Mouse (Mus musculus) urinary bladder, postnatal 4 days (tissue): ENCODE measurements around the gene Oca2.

Source experiments
- DNase-seq, 2 experiments: peaks; one replicate each; pipeline ENCODE4 v3.0.0; 2021 to 2022; ENCODE audit warnings: low spot score in 2 of 2

Oca2 gene

GRCm38 (mm10) chr7:56239543-56239942, at the start of gene Oca2:
TSS of gene Oca2 (plus strand) at chr7:56239760.
- no peak for DNase-seq

- DNase-seq = no peak
Measured at GRCm38 (mm10) chr7:56191041-56191440, 48.5 kb upstream of the Oca2 start.

- no peak for DNase-seq
Measured at GRCm38 (mm10) chr7:56191661-56192060, 47.9 kb upstream of the Oca2 start.

DNA sequence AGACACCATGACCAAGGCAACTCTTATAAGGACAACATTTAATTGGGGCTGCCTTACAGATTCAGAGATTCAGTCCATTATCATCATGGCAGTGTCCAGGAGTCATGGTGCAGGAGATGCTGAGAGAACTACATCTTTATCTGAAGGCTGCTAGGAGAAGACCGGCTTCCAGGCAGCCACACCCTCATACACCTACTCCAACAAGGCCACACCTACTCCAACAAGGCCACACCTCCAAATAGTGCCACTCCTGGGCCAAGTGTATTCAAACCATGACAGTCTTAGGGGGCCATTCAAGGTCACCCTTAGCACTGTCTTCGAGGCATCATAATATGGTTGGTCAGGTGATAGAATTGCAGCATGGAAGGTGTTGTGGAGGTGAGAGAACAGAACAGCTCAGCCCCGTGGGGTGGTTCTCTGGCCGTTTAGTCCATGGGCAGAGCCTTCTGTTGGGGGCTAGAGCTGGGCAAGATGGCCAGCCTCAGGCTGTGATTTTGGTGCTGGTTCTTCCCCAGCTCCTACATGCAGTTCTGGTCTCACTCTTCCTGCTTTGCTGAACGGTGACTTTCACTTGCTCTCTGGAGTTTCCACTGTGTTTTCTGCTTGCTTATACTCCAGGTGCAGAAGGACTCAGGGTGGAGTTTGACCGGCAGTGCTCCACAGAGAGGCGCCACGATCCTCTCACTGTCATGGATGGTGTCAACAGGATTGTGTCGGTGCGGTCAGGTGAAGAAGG, 37.9 kb upstream of the Oca2 start:
- no peak for DNase-seq

- DNase-seq = no peak
Measured at GRCm38 (mm10) chr7:56202843-56203242, 36.7 kb upstream of the Oca2 start.

DNA sequence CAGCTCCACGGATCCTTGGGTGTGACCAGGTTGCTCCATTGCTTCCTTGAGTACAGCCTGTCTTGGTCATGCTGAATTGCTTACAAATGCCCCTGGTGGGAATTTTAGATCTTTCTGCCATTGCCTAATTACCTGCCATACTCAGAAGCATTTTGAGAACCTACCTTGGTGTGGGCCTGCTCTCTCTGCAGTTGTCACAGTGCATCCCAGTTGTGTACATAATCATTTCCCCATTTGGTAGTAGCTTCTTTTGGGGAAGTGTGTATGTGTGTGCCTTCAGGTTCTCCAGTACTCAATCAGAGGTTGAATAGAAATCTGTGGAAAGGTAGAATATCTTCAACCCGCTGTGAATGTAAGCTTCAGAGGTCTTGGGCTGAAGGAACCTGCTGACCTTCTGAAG, 36.3 kb upstream of the Oca2 start:
- DNase-seq = no peak

DNA sequence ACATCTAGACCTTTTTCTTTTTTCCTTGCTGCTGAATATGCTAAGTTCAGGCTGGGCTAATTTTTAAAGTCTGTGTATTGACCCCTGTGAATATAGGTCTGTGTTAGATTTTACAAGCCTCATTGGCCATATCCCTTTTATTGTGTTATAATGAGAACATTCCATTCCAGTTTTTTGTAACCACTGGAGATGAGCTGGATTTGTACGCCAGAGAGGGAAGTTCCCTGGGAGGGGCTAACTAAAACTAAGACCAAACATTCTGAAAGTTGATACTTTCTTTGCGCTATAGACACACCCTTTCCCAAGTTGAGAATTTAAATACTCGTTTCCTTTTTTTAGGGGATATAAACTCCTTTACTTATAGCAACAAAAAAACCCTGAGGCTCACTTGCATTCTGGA, 34.7 kb upstream of the Oca2 start:
- no peak for DNase-seq

GRCm38 (mm10) chr7:56220811-56221210, 18.7 kb upstream of the Oca2 start:
- no peak for DNase-seq

- no peak for DNase-seq
Measured at GRCm38 (mm10) chr7:56235794-56236423, 3.7 kb upstream of the Oca2 start.

- no peak for DNase-seq
Measured at GRCm38 (mm10) chr7:56236617-56237016, 2.9 kb upstream of the Oca2 start.

DNA sequence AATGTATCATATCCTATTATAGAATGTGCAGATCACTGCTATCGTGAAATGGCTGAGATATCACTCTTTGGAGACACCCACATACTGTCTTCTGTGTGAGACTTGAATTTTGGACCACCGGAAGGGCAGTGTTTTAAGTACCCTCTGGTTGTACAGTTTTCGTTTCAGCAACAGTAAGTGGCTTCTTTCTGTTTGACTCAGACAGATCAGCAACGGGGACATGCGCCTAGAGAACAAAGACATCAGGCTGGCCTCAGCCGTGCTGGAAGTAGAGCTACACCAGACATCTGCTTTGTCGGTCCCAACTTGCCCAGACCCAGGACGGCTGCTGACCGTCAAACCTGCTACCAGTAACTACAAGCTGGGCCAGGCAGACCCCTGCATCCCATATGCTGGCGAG, 15.0 kb downstream of the Oca2 start:
- no peak for DNase-seq

DNA sequence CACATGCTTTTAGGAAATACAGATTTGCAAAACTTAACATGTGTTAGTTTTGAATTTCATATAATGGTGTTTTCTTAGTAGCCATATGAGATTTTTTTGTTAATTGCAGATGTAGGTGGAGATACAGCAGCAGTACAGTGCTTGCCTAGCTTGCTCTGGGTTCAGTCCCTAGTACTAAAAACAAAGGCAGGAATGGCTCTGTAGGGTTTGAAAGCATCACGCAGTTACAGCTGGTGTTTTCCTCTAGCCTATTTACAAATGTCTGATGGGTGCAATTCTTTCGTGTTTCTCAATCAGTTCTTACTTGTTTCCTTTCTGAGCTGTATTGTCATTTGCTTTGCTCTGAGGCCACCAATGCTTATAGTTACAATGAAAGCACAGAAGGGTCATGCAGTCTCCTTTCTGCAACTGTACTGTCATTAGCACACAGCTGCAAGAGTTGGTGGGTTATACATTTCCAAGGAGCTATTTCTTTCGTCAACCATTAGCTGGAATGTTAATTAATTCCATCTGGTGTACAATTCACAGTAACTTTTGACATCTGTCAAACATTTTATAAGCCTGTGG, 18.4 kb downstream of the Oca2 start:
- DNase-seq = no peak

DNA sequence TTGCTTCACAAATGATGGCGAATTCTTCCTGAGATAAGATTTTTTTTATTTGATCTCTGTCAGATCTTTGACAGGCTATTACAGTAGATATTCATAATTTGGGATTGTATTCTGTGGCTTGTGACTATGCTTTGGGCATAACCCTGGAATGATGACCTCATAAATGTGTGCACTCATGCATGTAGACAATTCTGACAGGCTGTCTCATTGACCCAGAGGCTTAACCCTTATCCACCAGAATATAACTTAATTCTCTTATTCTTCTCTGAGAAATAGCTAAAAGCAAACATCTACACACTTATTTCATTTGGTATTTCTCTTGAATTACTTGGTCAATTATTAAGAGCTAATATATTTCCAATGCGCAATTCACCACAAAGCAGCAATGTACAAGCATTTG, 37.9 kb downstream of the Oca2 start:
- no peak for DNase-seq

DNA sequence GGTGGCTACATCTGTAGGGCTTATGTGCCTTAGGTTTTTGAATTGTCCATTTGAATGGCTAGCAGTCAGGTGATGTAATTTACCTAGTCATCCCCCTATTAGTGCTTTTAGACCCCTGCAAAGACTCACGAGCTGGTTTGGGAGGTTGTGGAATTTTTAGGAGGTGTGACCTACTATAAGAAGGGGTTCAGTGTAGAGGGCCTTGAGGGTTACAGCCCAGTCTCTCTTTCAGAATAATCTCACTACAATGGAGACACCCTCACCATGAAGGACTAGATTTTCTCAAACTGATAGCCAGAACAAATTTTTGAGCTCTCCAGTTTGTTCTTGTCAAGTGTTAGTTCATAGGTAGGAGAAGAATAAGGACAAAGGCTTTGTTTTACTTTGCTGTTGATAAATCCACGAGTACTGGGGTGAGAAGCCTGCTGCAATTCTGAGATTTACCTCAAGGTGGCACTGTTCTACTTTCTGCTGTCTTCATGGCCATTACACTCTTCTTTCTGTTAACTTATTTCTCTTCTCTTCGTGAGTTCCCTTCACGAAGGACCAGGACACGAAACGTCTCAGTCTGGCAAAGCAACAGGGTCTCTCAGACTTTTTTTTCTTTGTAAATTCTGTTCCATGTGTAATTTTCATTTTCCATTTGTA, 52.0 kb downstream of the Oca2 start:
- DNase-seq = peak in 1 of 2 experiments; percentile 71

- no peak for DNase-seq
Measured at GRCm38 (mm10) chr7:56304408-56304807, 64.8 kb downstream of the Oca2 start.

DNA sequence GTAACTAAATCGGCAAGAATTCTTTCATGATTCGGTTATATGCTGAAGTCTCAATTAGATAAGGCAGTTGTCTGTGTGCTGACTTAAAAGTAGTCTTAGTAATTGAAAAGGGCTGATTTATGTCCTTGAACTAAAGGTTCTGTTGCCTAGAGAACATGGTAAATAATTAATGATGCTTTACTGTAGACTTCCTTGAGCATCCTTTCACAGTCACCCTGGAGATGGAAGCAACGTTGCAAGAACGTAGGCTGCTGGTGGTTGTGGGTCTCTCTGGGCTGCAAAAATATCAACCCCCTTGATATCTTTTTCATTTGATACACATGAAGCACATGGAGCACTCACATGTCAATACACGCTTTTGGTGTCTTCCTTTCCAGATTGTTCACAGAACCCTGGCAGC, 74.8 kb downstream of the Oca2 start:
- DNase-seq = no peak

DNA sequence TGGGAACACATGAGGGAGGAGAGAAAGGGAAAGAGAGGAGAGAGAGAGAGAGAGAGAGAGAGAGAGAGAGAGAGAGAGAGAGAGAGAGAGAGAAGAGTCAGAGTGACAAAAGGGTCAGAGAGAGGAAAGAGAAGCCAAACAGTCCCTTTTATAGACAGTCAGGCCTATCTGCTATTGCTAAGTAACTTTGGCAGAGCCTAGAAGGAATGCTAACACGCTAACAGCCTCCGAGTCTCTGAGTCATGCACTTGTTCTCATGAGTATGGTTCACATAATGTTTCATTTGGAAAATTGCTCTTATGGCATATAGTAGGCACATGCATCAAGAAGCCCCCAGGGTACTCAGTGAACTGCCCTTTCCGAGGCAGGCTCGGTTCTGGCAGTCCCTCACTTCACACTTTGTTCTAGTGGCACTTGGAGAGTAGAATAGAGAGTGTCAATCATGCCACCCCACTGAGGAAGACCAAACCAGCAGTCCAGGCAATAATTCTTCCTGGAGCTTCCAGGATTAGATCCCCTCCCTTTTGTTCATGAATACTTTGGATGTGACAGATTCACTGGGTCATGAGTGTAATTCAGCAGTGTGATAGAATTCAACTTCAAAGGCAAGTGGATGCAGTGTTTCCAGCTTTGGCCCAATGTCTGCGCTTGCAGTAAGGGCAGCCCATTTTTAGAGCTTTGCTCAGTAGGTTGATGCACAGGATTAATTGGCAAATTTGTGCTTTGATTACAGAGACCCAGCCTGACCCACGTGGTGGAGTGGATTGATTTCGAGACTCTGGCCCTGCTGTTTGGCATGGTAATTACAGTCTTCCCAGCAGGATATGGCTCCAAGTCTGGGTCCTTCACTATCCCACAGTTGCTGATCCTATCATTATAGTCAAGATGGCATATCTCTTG, 76.3 kb downstream of the Oca2 start:
- no peak for DNase-seq

DNA sequence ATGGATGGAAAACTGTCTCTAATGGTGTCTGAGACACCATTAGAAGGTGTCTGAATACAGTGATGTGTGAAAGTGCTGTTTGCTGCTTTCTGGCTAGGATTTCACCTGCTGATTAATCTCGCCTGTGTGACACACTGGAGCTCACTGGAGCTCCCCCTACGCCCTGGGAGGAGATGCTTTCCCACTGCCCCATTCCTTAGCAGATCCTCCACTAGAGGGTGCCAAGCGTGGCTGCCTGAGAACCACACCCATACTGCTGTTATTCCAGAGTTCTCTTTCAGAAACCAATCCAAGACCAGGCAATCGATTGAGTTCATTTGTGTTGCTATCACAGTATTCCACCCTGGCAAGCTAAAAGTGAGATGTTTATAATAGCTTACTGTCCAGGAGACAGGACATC, 88.2 kb downstream of the Oca2 start:
- no peak for DNase-seq

GRCm38 (mm10) chr7:56348528-56348927, 109.0 kb downstream of the Oca2 start:
- no peak for DNase-seq

DNA sequence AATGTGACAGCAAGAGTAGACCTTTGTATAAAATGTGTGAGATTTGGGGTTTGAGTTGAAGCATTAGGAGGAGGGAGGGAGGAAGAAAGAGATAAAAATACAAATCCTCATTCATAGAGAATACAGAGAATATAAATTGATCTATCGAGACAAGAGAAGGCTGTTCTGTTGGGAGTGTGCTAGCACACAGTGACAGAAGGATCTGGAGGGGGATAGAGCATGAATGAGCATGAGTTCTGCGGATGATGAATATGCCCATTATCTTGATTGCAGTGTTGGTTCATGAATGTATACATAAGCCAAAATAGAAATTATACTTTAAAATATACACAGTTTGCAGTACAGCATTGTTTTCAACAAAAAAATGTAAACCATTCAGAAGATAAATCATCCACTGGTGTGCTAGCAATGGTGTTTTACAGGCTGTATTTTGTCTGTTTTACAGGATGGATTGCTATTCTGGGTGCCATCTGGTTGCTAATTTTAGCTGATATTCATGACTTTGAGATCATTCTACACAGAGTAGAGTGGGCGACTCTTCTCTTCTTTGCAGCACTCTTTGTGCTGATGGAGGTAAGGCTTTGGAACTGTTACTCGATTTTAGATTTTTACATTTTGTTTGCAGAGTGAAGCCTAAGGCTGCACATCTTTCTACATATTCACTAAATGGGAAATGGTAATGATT, 117.2 kb downstream of the Oca2 start:
- no peak for DNase-seq

DNA sequence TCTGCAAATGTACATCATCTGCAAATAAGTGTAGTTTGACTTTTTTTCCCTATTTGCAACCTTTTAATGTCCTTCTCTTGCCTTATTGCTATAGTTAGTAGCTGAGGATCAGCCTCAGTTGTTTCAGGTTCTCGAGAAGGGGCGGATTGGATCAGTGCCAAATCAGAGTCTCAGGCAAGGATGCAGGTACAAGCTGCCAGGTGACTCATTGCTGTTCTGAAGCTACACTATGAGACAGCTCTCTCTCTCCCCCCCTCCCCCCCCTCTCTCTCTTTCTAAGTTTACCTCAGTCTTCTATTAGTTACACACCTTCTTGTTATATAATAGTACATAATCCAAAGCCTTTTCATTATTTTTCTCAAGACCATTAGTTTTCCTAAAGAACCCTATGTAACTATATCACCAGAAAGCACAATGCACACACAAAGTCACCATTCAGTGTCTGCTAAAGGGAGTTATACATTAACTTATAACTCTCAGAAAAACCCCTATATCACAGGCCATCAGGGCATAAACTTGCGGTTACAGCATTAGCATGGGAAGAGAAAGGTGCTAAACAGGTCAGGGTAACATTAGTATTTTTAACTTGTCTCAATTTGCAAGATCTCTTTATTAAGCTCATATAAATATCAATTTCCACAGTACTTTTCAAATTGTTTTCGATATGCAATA, 142.3 kb downstream of the Oca2 start:
- no peak for DNase-seq
